In the genomic region with DNA sequence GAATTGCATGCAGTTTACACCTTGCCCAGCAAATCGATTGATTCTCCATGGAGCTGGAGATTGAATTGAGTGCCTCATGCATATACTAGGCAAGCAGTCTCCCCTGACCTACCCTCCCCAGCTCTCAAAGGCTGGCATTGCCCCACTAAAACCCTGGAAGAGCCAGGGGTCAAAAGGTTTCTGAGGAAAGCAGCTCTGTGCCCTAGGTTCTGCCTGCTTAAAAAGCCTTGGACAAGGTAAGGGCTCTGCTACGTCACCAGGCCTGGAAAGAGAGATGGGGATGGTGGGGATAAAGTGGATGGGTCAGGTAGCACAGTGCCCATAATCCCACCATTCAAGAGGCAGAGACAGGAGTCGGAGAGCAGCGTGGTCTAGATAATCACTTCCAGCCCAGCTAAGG, we compare ENCODE assay signal across 32 mouse cellular contexts. TPM values are rescaled to one million over a fixed set of nuclear protein-coding genes. Genes with fewer than 3 reads are reported as not detected.
A peak's percentile ranks its signal among the peaks of the same experiment; 100 is the strongest.
DNase-seq lines count a peak whose midpoint lies in the region; ATAC-seq and TF ChIP-seq lines count a peak whose summit lies in the region.
"Had no signal": no experiment of that assay in that cellular context is flagged by ENCODE, and none has a peak within 500 bp of the region (broad histone marks: within the 10 kb centered on the region; RNA-seq: fewer than 3 reads in every experiment).

No protein-coding gene starts in this region.

- WGBS in embryonic facial prominence, embryonic 13.5 days, result 54% methylated on average over 4 of the region's 4 CpGs
- WGBS in embryonic facial prominence, embryonic 10.5 days, result 52% methylated on average over 4 of the region's 4 CpGs
- 75% methylated on average over 4 of the region's 4 CpGs for WGBS in hindbrain, embryonic 15.5 days
- 79% methylated on average over 4 of the region's 4 CpGs for WGBS in hindbrain, postnatal 0 days
- WGBS in midbrain, embryonic 12.5 days, result 85% methylated on average over 4 of the region's 4 CpGs
- WGBS in midbrain, embryonic 16.5 days, result 84% methylated on average over 4 of the region's 4 CpGs

- peaks cover 11% of the 10 kb centered on the region for H3K4me1 ChIP-seq in embryonic facial prominence, embryonic 13.5 days
- peaks cover 17% of the 10 kb centered on the region for H3K4me1 ChIP-seq in embryonic facial prominence, embryonic 10.5 days
- peaks cover 20% of the 10 kb centered on the region for H3K4me1 ChIP-seq in hindbrain, embryonic 15.5 days (replicated peaks)
- H3K4me1 ChIP-seq in hindbrain, postnatal 0 days (ENCODE audit: insufficient read depth, low read length), result no peaks in the 10 kb centered on the region
- peaks cover 16% of the 10 kb centered on the region for H3K4me1 ChIP-seq in midbrain, embryonic 12.5 days
- peaks cover 18% of the 10 kb centered on the region for H3K4me1 ChIP-seq in midbrain, embryonic 16.5 days (ENCODE audit: control insufficient read depth, insufficient read depth, low read length)

- H3K36me3 ChIP-seq in embryonic facial prominence, embryonic 13.5 days, result peaks cover 15% of the 10 kb centered on the region
- H3K36me3 ChIP-seq in embryonic facial prominence, embryonic 10.5 days (replicated peaks), result peaks cover 19% of the 10 kb centered on the region
- H3K36me3 ChIP-seq in hindbrain, embryonic 15.5 days, result peaks cover 10% of the 10 kb centered on the region
- 0 out of 2 replicates have a peak, but pooled peaks cover 7% of the 10 kb centered on the region for H3K36me3 ChIP-seq in hindbrain, postnatal 0 days (ENCODE audit: insufficient read depth, low read length)
- peaks cover 12% of the 10 kb centered on the region for H3K36me3 ChIP-seq in midbrain, embryonic 12.5 days
- H3K36me3 ChIP-seq in midbrain, embryonic 16.5 days (ENCODE audit: control insufficient read depth, insufficient read depth, low read length), result 0 out of 2 replicates have a peak, but pooled peaks cover 2% of the 10 kb centered on the region

- no peak for DNase-seq in embryonic facial prominence, embryonic 10.5 days (ENCODE audit: low spot score)
- no peak for DNase-seq in hindbrain, postnatal 0 days (ENCODE audit: low spot score)
- DNase-seq: adrenal gland, adult 8-10 months; adrenal gland, postnatal 25 days; cerebellum, adult 11-12 months; cerebellum, adult 8-10 months; cerebellum, postnatal 10 days; cerebellum, postnatal 36 days; embryo, embryonic 11 days; forebrain, postnatal 0 days; gastrocnemius, adult 2 months; gastrocnemius, postnatal 14 days; heart, adult 18-20 months; heart, postnatal 14 days; heart, postnatal 4 days had no signal

- no peak overlapping the region for H3K4me2 ChIP-seq in embryonic facial prominence, embryonic 13.5 days
- H3K4me2 ChIP-seq in hindbrain, embryonic 15.5 days, result no peak overlapping the region
- H3K4me2 ChIP-seq in hindbrain, postnatal 0 days (ENCODE audit: low read depth, low read length), result no peak overlapping the region
- no peak overlapping the region for H3K4me2 ChIP-seq in midbrain, embryonic 12.5 days (replicated peaks)
- no peak overlapping the region for H3K4me2 ChIP-seq in midbrain, embryonic 16.5 days (ENCODE audit: low read length)
- H3K4me2 ChIP-seq: embryonic facial prominence, embryonic 15.5 days; heart, embryonic 13.5 days; hindbrain, embryonic 12.5 days had no signal

- H3K9ac ChIP-seq in embryonic facial prominence, embryonic 13.5 days, result peak overlapping the region; percentile 44
- 0 out of 2 replicates have a peak overlapping the region, but pooled peaks have one; percentile 5 for H3K9ac ChIP-seq in hindbrain, embryonic 15.5 days
- H3K9ac ChIP-seq in hindbrain, postnatal 0 days (replicated peaks; ENCODE audit: low read length), result no peak overlapping the region
- 0 out of 2 replicates have a peak overlapping the region, but pooled peaks have one; percentile 2 for H3K9ac ChIP-seq in midbrain, embryonic 12.5 days (replicated peaks)
- no peak overlapping the region for H3K9ac ChIP-seq in midbrain, embryonic 16.5 days (ENCODE audit: low read depth, low read length)
- H3K9ac ChIP-seq: embryonic facial prominence, embryonic 15.5 days; forebrain, postnatal 0 days; heart, embryonic 13.5 days; hindbrain, embryonic 12.5 days had no signal

- no peaks in the 10 kb centered on the region for H3K9me3 ChIP-seq in embryonic facial prominence, embryonic 13.5 days
- H3K9me3 ChIP-seq in embryonic facial prominence, embryonic 10.5 days, result no peaks in the 10 kb centered on the region
- no peaks in the 10 kb centered on the region for H3K9me3 ChIP-seq in hindbrain, embryonic 15.5 days
- no peaks in the 10 kb centered on the region for H3K9me3 ChIP-seq in hindbrain, postnatal 0 days (ENCODE audit: low read length)
- H3K9me3 ChIP-seq in midbrain, embryonic 12.5 days, result no peaks in the 10 kb centered on the region
- H3K9me3 ChIP-seq in midbrain, embryonic 16.5 days (replicated peaks; ENCODE audit: control insufficient read depth, low read length, poor library complexity, severe bottlenecking), result no peaks in the 10 kb centered on the region
- H3K9me3 ChIP-seq: embryonic facial prominence, embryonic 15.5 days; heart, embryonic 10.5 days; heart, embryonic 13.5 days; hindbrain, embryonic 12.5 days had no signal

- no peak overlapping the region for H3K27ac ChIP-seq in embryonic facial prominence, embryonic 13.5 days
- no peak overlapping the region for H3K27ac ChIP-seq in embryonic facial prominence, embryonic 10.5 days (replicated peaks)
- H3K27ac ChIP-seq in hindbrain, embryonic 15.5 days (replicated peaks), result no peak overlapping the region
- no peak overlapping the region for H3K27ac ChIP-seq in hindbrain, postnatal 0 days
- H3K27ac ChIP-seq in midbrain, embryonic 12.5 days (replicated peaks), result no peak overlapping the region
- no peak overlapping the region for H3K27ac ChIP-seq in midbrain, embryonic 16.5 days (ENCODE audit: low read length)
- H3K27ac ChIP-seq: embryonic facial prominence, embryonic 15.5 days; gastrocnemius, adult 2 months; heart, embryonic 10.5 days; heart, embryonic 13.5 days; hindbrain, embryonic 12.5 days had no signal

- H3K27me3 ChIP-seq in embryonic facial prominence, embryonic 13.5 days, result peaks cover 7% of the 10 kb centered on the region
- H3K27me3 ChIP-seq in embryonic facial prominence, embryonic 10.5 days (replicated peaks; ENCODE audit: low read depth, poor library complexity, severe bottlenecking), result peaks cover 35% of the 10 kb centered on the region
- peaks cover 19% of the 10 kb centered on the region for H3K27me3 ChIP-seq in hindbrain, embryonic 15.5 days
- no peaks in the 10 kb centered on the region for H3K27me3 ChIP-seq in hindbrain, postnatal 0 days (ENCODE audit: insufficient read depth, low read length)
- H3K27me3 ChIP-seq in midbrain, embryonic 12.5 days, result peaks cover 30% of the 10 kb centered on the region
- 0 out of 2 replicates have a peak, but pooled peaks cover under 1% of the 10 kb centered on the region for H3K27me3 ChIP-seq in midbrain, embryonic 16.5 days (ENCODE audit: control insufficient read depth, insufficient read depth, low read depth, low read length)
- H3K27me3 ChIP-seq: embryonic facial prominence, embryonic 15.5 days had no signal

- no peak for ATAC-seq in embryonic facial prominence, embryonic 13.5 days (ENCODE audit: insufficient number of reproducible peaks, insufficient read depth, low FRiP score, low TSS enrichment, low read depth)
- no peak for ATAC-seq in hindbrain, embryonic 15.5 days (ENCODE audit: low FRiP score, low read depth)
- no peak for ATAC-seq in hindbrain, postnatal 0 days
- ATAC-seq in midbrain, embryonic 12.5 days (ENCODE audit: low FRiP score, low read depth), result no peak
- ATAC-seq in midbrain, embryonic 16.5 days, result no peak
- ATAC-seq in monocyte, adult 5-6 weeks (replicated peaks; ENCODE audit: insufficient number of reproducible peaks, low FRiP score, low TSS enrichment, poor library complexity, severe bottlenecking), result no peak
- ATAC-seq: activated CD4-positive, CD25-positive, alpha-beta regulatory T cell, adult 4 months; forebrain, embryonic 14.5 days; forebrain, postnatal 0 days had no signal

- no peak overlapping the region for H3K4me3 ChIP-seq in embryonic facial prominence, embryonic 13.5 days
- no peak overlapping the region for H3K4me3 ChIP-seq in embryonic facial prominence, embryonic 10.5 days
- no peak overlapping the region for H3K4me3 ChIP-seq in hindbrain, embryonic 15.5 days
- H3K4me3 ChIP-seq in hindbrain, postnatal 0 days (ENCODE audit: low read length), result no peak overlapping the region
- H3K4me3 ChIP-seq in midbrain, embryonic 12.5 days, result no peak overlapping the region
- no peak overlapping the region for H3K4me3 ChIP-seq in midbrain, embryonic 16.5 days (ENCODE audit: low read depth, low read length)
- H3K4me3 ChIP-seq: embryonic facial prominence, embryonic 15.5 days; gastrocnemius, adult 2 months; heart, embryonic 10.5 days; heart, embryonic 13.5 days; hindbrain, embryonic 12.5 days had no signal

- no peak for TF ChIP-seq CTCF in hindbrain, postnatal 0 days (IDR thresholded peaks at IDR 0.05; ENCODE audit: low read depth)

RNA-seq across cellular contexts. Expression of gene Hspa1b, which starts 4.2 kb away (rescaled TPM):
- polyA plus RNA-seq in embryonic facial prominence, embryonic 13.5 days (2015; fragmentation: Nextera tagmentation; extraction: Ambion mirVana), result 0.53 and 0.87 TPM in 2 replicates
- polyA plus RNA-seq in embryonic facial prominence, embryonic 10.5 days (2016; fragmentation: Nextera tagmentation; extraction: Ambion mirVana), result 0.13 and 0.15 TPM in 2 replicates
- polyA plus RNA-seq in hindbrain, embryonic 15.5 days (2015; fragmentation: Nextera tagmentation; extraction: Ambion mirVana), result 0.31 and 0.51 TPM in 2 replicates
- total RNA-seq in hindbrain, postnatal 0 days (2014; rRNA removed), result 15.2 and 20.4 TPM in 2 replicates
- polyA plus RNA-seq in hindbrain, postnatal 0 days (2015; fragmentation: Nextera tagmentation; extraction: Ambion mirVana), result 0.51 and 0.55 TPM in 2 replicates
- polyA plus RNA-seq in midbrain, embryonic 12.5 days (2016; fragmentation: Nextera tagmentation; extraction: Ambion mirVana), result 0.22 TPM in 1 of 2 replicates, not detected in the other
- 0.24 TPM in 1 of 2 replicates, not detected in the other for polyA plus RNA-seq in midbrain, embryonic 16.5 days (2015; fragmentation: Nextera tagmentation; extraction: Ambion mirVana)
- total RNA-seq in monocyte, adult 5-6 weeks (2017), result 12.5 to 375 TPM (median 15.8 TPM) in 3 replicates
- polyA plus RNA-seq: forebrain, embryonic 11.5 days; forebrain, embryonic 14.5 days had no signal

RNA-seq across cellular contexts. Expression of gene Gm20481, which starts 14.9 kb away (rescaled TPM):
- not detected in 2 replicates for polyA plus RNA-seq in embryonic facial prominence, embryonic 13.5 days (2015; fragmentation: Nextera tagmentation; extraction: Ambion mirVana)
- not detected in 2 replicates for polyA plus RNA-seq in embryonic facial prominence, embryonic 10.5 days (2016; fragmentation: Nextera tagmentation; extraction: Ambion mirVana)
- 1.0 TPM in 1 of 2 replicates, not detected in the other for polyA plus RNA-seq in hindbrain, embryonic 15.5 days (2015; fragmentation: Nextera tagmentation; extraction: Ambion mirVana)
- total RNA-seq in hindbrain, postnatal 0 days (2014; rRNA removed), result not detected in 2 replicates
- not detected in 2 replicates for polyA plus RNA-seq in hindbrain, postnatal 0 days (2015; fragmentation: Nextera tagmentation; extraction: Ambion mirVana)
- polyA plus RNA-seq in midbrain, embryonic 12.5 days (2016; fragmentation: Nextera tagmentation; extraction: Ambion mirVana), result not detected in 2 replicates
- polyA plus RNA-seq in midbrain, embryonic 16.5 days (2015; fragmentation: Nextera tagmentation; extraction: Ambion mirVana), result not detected in 2 replicates
- total RNA-seq in monocyte, adult 5-6 weeks (2017), result 1.4 TPM in 1 of 3 replicates, not detected in the others
- total RNA-seq: adrenal gland, postnatal 25 days; forebrain, postnatal 0 days; gastrocnemius, adult 2 months; gastrocnemius, postnatal 14 days; gastrocnemius, postnatal 4 days; heart, adult 18-20 months; heart, postnatal 14 days; heart, postnatal 4 days had no signal
- polyA plus RNA-seq: activated CD4-positive, CD25-positive, alpha-beta regulatory T cell, adult 4 months; brain, embryonic 14.5 days; cortical plate, adult 2 months; embryonic facial prominence, embryonic 11.5 days; embryonic facial prominence, embryonic 15.5 days; forebrain, embryonic 11.5 days; forebrain, embryonic 14.5 days; forebrain, postnatal 0 days; heart, embryonic 10.5 days; heart, embryonic 13.5 days; heart, embryonic 16.5 days had no signal

RNA-seq across cellular contexts. Expression of gene Hspa1a, which starts 17.1 kb away (rescaled TPM):
- 5.8 and 6.1 TPM in 2 replicates for polyA plus RNA-seq in embryonic facial prominence, embryonic 13.5 days (2015; fragmentation: Nextera tagmentation; extraction: Ambion mirVana)
- polyA plus RNA-seq in embryonic facial prominence, embryonic 10.5 days (2016; fragmentation: Nextera tagmentation; extraction: Ambion mirVana), result 1.3 and 1.9 TPM in 2 replicates
- 12.0 and 13.1 TPM in 2 replicates for polyA plus RNA-seq in hindbrain, embryonic 15.5 days (2015; fragmentation: Nextera tagmentation; extraction: Ambion mirVana)
- 25.0 and 29.0 TPM in 2 replicates for total RNA-seq in hindbrain, postnatal 0 days (2014; rRNA removed)
- polyA plus RNA-seq in hindbrain, postnatal 0 days (2015; fragmentation: Nextera tagmentation; extraction: Ambion mirVana), result 13.6 and 14.7 TPM in 2 replicates
- 2.3 and 2.8 TPM in 2 replicates for polyA plus RNA-seq in midbrain, embryonic 12.5 days (2016; fragmentation: Nextera tagmentation; extraction: Ambion mirVana)
- 13.4 and 19.3 TPM in 2 replicates for polyA plus RNA-seq in midbrain, embryonic 16.5 days (2015; fragmentation: Nextera tagmentation; extraction: Ambion mirVana)
- 4.9 to 201 TPM (median 8.6 TPM) in 3 replicates for total RNA-seq in monocyte, adult 5-6 weeks (2017)

RNA-seq across cellular contexts. Expression of gene Hspa1l, which starts 17.7 kb away (rescaled TPM):
- 0.77 and 0.85 TPM in 2 replicates for polyA plus RNA-seq in embryonic facial prominence, embryonic 13.5 days (2015; fragmentation: Nextera tagmentation; extraction: Ambion mirVana)
- 1.1 TPM in 2 replicates for polyA plus RNA-seq in embryonic facial prominence, embryonic 10.5 days (2016; fragmentation: Nextera tagmentation; extraction: Ambion mirVana)
- 1.3 and 1.8 TPM in 2 replicates for polyA plus RNA-seq in hindbrain, embryonic 15.5 days (2015; fragmentation: Nextera tagmentation; extraction: Ambion mirVana)
- 0.99 and 1.4 TPM in 2 replicates for total RNA-seq in hindbrain, postnatal 0 days (2014; rRNA removed)
- polyA plus RNA-seq in hindbrain, postnatal 0 days (2015; fragmentation: Nextera tagmentation; extraction: Ambion mirVana), result 0.76 TPM in 2 replicates
- 1.1 and 1.7 TPM in 2 replicates for polyA plus RNA-seq in midbrain, embryonic 12.5 days (2016; fragmentation: Nextera tagmentation; extraction: Ambion mirVana)
- polyA plus RNA-seq in midbrain, embryonic 16.5 days (2015; fragmentation: Nextera tagmentation; extraction: Ambion mirVana), result 2.0 and 2.4 TPM in 2 replicates
- 1.1 to 1.7 TPM in 2 of 3 replicates, not detected in the other for total RNA-seq in monocyte, adult 5-6 weeks (2017)

RNA-seq across cellular contexts. Expression of gene Neu1, which starts 23.8 kb away (rescaled TPM):
- polyA plus RNA-seq in embryonic facial prominence, embryonic 13.5 days (2015; fragmentation: Nextera tagmentation; extraction: Ambion mirVana), result 18.8 and 20.3 TPM in 2 replicates
- 14.0 and 19.3 TPM in 2 replicates for polyA plus RNA-seq in embryonic facial prominence, embryonic 10.5 days (2016; fragmentation: Nextera tagmentation; extraction: Ambion mirVana)
- polyA plus RNA-seq in hindbrain, embryonic 15.5 days (2015; fragmentation: Nextera tagmentation; extraction: Ambion mirVana), result 35.9 and 38.3 TPM in 2 replicates
- 50.9 and 93.9 TPM in 2 replicates for total RNA-seq in hindbrain, postnatal 0 days (2014; rRNA removed)
- 42.9 and 43.1 TPM in 2 replicates for polyA plus RNA-seq in hindbrain, postnatal 0 days (2015; fragmentation: Nextera tagmentation; extraction: Ambion mirVana)
- polyA plus RNA-seq in midbrain, embryonic 12.5 days (2016; fragmentation: Nextera tagmentation; extraction: Ambion mirVana), result 20.4 and 20.7 TPM in 2 replicates
- polyA plus RNA-seq in midbrain, embryonic 16.5 days (2015; fragmentation: Nextera tagmentation; extraction: Ambion mirVana), result 38.6 and 42.3 TPM in 2 replicates
- 29.6 to 39.9 TPM (median 37.2 TPM) in 3 replicates for total RNA-seq in monocyte, adult 5-6 weeks (2017)

Comparison
In these comparisons a context has a peak if more than half of its experiments do, and no peak if none do; other contexts are left out.
1. H3K9ac ChIP-seq: peak in embryonic facial prominence, embryonic 13.5 days (single experiment), hindbrain, embryonic 15.5 days (single experiment) and midbrain, embryonic 12.5 days (single experiment); none in hindbrain, postnatal 0 days (single experiment) and midbrain, embryonic 16.5 days (single experiment).